Mouse (Mus musculus) heart, embryonic 16.5 days (tissue): ENCODE results near the gene Inpp5d. TPM values are rescaled to one million over a fixed set of nuclear protein-coding genes. Genes with fewer than 3 reads are reported as not detected.

Experiments
- ATAC-seq: fragments of 200-750 bp; cut with Nextera tagmentation; replicated peaks from 2 replicates; pipeline ENCODE4 v1.8.0; 2017; ENCODE audit warnings: moderate number of reproducible peaks; ENCODE audit not compliant: insufficient read depth, low FRiP score; ENCODE audit errors: extremely low read depth
- H3K27ac ChIP-seq: fragments of 300-500 bp; sonication (generic); 2 replicates; pipeline ENCODE4 v1.5.1; 2014; ENCODE audit warnings: mild to moderate bottlenecking, low read length, control low read depth, moderate library complexity
- H3K27me3 ChIP-seq: fragments of 300-500 bp; sonication (generic); 2 replicates; pipeline ENCODE4 v1.6.1; 2014; ENCODE audit warnings: low read length, mixed read lengths; ENCODE audit not compliant: control insufficient read depth, insufficient read depth
- H3K36me3 ChIP-seq: fragments of 300-500 bp; sonication (generic); 2 replicates; pipeline ENCODE4 v1.6.1; 2014; ENCODE audit not compliant: control insufficient read depth, insufficient read depth
- H3K4me1 ChIP-seq: fragments of 300-500 bp; sonication (generic); 2 replicates; pipeline ENCODE4 v1.6.1; 2014; ENCODE audit warnings: low read length, mixed read lengths; ENCODE audit not compliant: control insufficient read depth, insufficient read depth
- H3K4me2 ChIP-seq: fragments of 300-500 bp; sonication (generic); 2 replicates; pipeline ENCODE4 v1.6.1; 2014; ENCODE audit warnings: low read depth, mild to moderate bottlenecking, control low read depth, low read length
- H3K4me3 ChIP-seq: fragments of 300-500 bp; sonication (generic); 2 replicates; pipeline ENCODE4 v1.5.1; 2014; ENCODE audit warnings: mild to moderate bottlenecking, control low read depth, low read length
- H3K9ac ChIP-seq: fragments of 300-500 bp; sonication (generic); 2 replicates; pipeline ENCODE4 v1.6.1; 2014; ENCODE audit warnings: low read length, control low read depth
- H3K9me3 ChIP-seq: fragments of 300-500 bp; sonication (generic); replicated peaks from 2 replicates; pipeline ENCODE4 v1.6.1; 2016; ENCODE audit warnings: low read length; ENCODE audit not compliant: control insufficient read depth
- WGBS: fragments of 180-500 bp; shearing (Covaris S2); extraction: QIAGEN DNeasy Blood & Tissue Kit; methylation state at CpG from one replicate; pipeline ENCODE4 v1.1.7; 2014; 5-methylcytosine and 5-hydroxymethylcytosine counted together
- polyA plus RNA-seq: library from polyadenylated mRNA; unstranded; fragments of >200 nt; fragmentation: Nextera tagmentation; extraction: Ambion mirVana; gene quantifications from 2 replicates; pipeline ENCODE4 v1.2.1, GENCODE M21; 2015

The Inpp5d gene
- polyA plus RNA-seq, 1 experiment from 2014 or later: 6.9 TPM

- no peak overlapping the region for H3K4me3 ChIP-seq
- no peak overlapping the region for H3K9ac ChIP-seq
- no peaks in the 10 kb centered on the region for H3K9me3 ChIP-seq
- no peak for ATAC-seq
- no peaks in the 10 kb centered on the region for H3K4me1 ChIP-seq
- no peak overlapping the region for H3K4me2 ChIP-seq
- no peaks in the 10 kb centered on the region for H3K36me3 ChIP-seq
- no peak overlapping the region for H3K27ac ChIP-seq
- 0 out of 2 replicates have a peak, but pooled peaks cover 2% of the 10 kb centered on the region for H3K27me3 ChIP-seq
Observed at GRCm38 (mm10) chr1:87749360-87749973, 129.4 kb downstream of the Inpp5d start.

DNA sequence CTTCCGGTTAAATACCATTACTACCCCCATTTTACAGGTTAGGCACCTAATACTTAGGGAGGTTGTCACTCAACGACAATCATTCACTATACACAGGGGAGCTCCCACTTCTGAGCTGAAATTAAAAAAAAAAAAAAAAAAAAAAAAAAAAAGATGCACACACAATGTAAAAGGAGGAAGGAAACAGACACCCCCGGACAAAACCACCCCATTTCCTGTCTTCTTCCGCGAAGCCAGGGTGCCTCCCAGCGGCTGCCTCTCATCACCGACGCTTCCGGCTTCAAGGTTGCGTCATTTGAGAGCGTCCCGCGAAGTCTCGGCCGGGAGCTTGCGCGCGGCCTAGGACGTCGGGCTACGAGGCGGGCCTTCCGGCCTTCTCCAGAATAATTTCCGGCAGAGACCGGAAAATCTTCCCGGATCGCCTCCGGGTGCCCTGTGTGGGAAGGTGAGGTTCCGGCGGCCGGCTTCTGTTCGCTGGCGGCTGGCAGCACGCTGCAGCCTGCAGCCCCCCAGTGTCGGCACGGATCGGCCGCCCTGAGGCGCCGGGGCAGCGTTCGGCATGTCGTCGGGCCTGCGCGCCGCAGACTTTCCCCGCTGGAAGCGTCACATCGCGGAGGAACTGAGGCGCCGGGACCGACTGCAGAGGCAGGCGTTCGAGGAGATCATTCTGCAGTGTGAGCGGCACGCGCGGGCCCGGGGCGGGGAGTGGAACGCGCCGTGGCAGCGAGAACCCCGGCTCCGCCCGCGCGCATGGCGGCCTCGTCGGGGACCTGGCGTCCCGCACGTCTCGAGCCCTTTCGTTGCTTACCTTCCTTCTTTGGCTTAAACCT lies 135.7 kb downstream of the Inpp5d start, which contains the start of gene Atg16l1:
TSS of gene Atg16l1 (plus strand) at position 230 of the 830 bp plus-strand sequence.
- H3K27me3 ChIP-seq: no peaks in the 10 kb centered on the region
- no peaks in the 10 kb centered on the region for H3K9me3 ChIP-seq
- peak; percentile 97 for ATAC-seq
- peak within 1 kb of the TSS; percentile 92 for H3K27ac ChIP-seq
- peak within 1 kb of the TSS; percentile 99 for H3K4me3 ChIP-seq
- WGBS: under 1% methylated on average over 79 of the region's 79 CpGs
- H3K4me1 ChIP-seq: peaks cover 9% of the 10 kb centered on the region
- H3K4me2 ChIP-seq: peak within 1 kb of the TSS; percentile 94
- H3K9ac ChIP-seq: peak within 1 kb of the TSS; percentile 99
- H3K36me3 ChIP-seq: peaks cover 3% of the 10 kb centered on the region

DNA sequence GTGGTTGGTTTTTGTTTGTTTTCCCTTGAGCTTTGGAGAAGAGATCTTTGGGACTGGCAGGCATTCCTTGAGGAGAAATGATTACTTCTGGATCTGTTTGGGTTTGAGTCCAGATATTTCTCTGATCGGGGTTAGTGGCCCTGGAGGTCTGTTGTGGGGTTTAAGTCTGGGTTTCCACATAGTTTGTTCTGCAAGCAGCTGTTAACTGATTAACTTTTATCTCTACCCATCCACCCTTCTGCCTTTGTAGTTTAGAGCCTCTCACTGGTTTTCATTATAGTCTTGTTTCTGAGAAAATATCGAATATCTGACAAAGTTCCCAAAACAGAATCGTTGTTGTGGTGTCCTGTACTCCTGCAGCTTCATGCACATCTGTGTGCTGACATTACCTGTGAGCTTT lies 143.7 kb downstream of the Inpp5d start:
- H3K4me3 ChIP-seq: no peak overlapping the region
- WGBS: 90% methylated on average over 3 of the region's 3 CpGs

DNA sequence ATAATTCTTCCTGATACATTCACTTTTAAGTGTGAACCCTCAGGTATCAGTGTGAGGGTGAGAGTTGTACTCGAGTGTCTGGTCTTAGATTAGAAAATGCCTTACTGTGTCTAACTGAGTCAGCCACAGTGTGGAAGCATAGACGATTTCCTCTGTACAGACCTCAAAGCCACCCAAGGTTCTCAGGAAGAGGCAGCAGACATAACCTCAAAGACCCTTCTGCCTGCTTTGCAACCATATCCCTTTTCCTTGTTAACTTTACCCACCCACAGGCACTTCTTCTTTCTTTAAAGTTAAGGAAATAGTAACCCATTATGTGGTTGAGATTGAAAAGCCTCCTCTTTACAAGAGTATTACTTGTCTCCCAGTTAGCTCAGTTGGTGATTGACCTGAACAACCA lies 145.6 kb downstream of the Inpp5d start:
- Histone ChIP-seq H3K9ac (no peak overlapping the region), H3K4me2 (no peak overlapping the region), H3K4me3 (no peak overlapping the region), H3K27ac (no peak overlapping the region), H3K4me1 (no peaks in the 10 kb centered on the region), H3K9me3 (no peaks in the 10 kb centered on the region), H3K27me3 (no peaks in the 10 kb centered on the region), H3K36me3 (peaks cover 67% of the 10 kb centered on the region)
- WGBS: 88% methylated on average over 2 of the region's 2 CpGs
- ATAC-seq: no peak

More for the DNA sequence above, 143.7 kb downstream of the Inpp5d start:
- H3K4me2 ChIP-seq: no peak overlapping the region
- no peaks in the 10 kb centered on the region for H3K27me3 ChIP-seq
- H3K9ac ChIP-seq: no peak overlapping the region
- no peak for ATAC-seq
- H3K9me3 ChIP-seq: no peaks in the 10 kb centered on the region
- H3K27ac ChIP-seq: no peak overlapping the region
- no peaks in the 10 kb centered on the region for H3K4me1 ChIP-seq
- peaks cover 61% of the 10 kb centered on the region for H3K36me3 ChIP-seq

GRCm38 (mm10) chr1:87766233-87766632 lies 146.1 kb downstream of the Inpp5d start:
- H3K9ac ChIP-seq: no peak overlapping the region
- H3K36me3 ChIP-seq: peaks cover 68% of the 10 kb centered on the region
- no peak overlapping the region for H3K4me3 ChIP-seq
- H3K27me3 ChIP-seq: no peaks in the 10 kb centered on the region
- no peak overlapping the region for H3K4me2 ChIP-seq
- 90% methylated on average over 3 of the region's 3 CpGs for WGBS
- H3K9me3 ChIP-seq: no peaks in the 10 kb centered on the region
- ATAC-seq: no peak
- no peak overlapping the region for H3K27ac ChIP-seq
- no peaks in the 10 kb centered on the region for H3K4me1 ChIP-seq

DNA sequence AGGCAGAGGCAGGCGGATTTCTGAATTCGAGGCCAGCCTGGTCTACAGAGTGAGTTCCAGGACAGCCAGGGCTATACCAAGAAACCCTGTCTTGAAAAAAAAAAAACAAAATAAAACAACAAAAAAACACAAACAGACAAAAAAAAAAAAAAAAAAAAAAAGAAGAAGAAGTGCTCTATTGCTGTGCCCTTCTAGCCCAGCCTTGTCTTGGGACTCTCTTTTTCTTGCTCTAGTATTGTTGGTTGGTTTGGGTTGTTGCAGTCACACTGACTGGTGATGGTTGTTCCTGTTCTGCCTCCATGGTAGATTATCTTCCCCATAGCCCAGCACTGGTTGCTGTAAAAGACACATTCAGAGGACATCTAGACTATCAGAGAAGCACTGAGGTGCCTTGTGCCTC lies 149.2 kb downstream of the Inpp5d start:
- Histone ChIP-seq H3K27me3 (no peaks in the 10 kb centered on the region), H3K27ac (no peak overlapping the region), H3K36me3 (peaks cover 69% of the 10 kb centered on the region), H3K4me1 (no peaks in the 10 kb centered on the region), H3K9ac (no peak overlapping the region), H3K9me3 (no peaks in the 10 kb centered on the region), H3K4me2 (no peak overlapping the region), H3K4me3 (no peak overlapping the region)
- no peak for ATAC-seq
- WGBS: 100% methylated on average over 2 of the region's 2 CpGs

Other genes starting within 250 kb of the Inpp5d start
- gene Kcnj13, start 225.6 kb upstream of the Inpp5d start, polyA plus RNA-seq: 0.97 and 2.4 TPM in 2 replicates
- gene Snorc, start 150.0 kb upstream of the Inpp5d start, polyA plus RNA-seq: not detected in 2 replicates
- gene Neu2, start 110.4 kb upstream of the Inpp5d start, polyA plus RNA-seq: 1.7 and 2.5 TPM in 2 replicates
- gene Ngef, start 46.4 kb upstream of the Inpp5d start, polyA plus RNA-seq: 0.32 and 0.99 TPM in 2 replicates
- gene Atg16l1, start 135.6 kb downstream of the Inpp5d start, polyA plus RNA-seq: 24.9 and 27.6 TPM in 2 replicates
- 0.75 and 1.0 TPM in 2 replicates for gene Sag, start 183.4 kb downstream of the Inpp5d start, polyA plus RNA-seq
- gene Dgkd, start 233.0 kb downstream of the Inpp5d start, polyA plus RNA-seq: 22.6 and 25.0 TPM in 2 replicates